Mouse (Mus musculus): ENCODE results near the gene Eif6.

The Eif6 gene

DNA sequence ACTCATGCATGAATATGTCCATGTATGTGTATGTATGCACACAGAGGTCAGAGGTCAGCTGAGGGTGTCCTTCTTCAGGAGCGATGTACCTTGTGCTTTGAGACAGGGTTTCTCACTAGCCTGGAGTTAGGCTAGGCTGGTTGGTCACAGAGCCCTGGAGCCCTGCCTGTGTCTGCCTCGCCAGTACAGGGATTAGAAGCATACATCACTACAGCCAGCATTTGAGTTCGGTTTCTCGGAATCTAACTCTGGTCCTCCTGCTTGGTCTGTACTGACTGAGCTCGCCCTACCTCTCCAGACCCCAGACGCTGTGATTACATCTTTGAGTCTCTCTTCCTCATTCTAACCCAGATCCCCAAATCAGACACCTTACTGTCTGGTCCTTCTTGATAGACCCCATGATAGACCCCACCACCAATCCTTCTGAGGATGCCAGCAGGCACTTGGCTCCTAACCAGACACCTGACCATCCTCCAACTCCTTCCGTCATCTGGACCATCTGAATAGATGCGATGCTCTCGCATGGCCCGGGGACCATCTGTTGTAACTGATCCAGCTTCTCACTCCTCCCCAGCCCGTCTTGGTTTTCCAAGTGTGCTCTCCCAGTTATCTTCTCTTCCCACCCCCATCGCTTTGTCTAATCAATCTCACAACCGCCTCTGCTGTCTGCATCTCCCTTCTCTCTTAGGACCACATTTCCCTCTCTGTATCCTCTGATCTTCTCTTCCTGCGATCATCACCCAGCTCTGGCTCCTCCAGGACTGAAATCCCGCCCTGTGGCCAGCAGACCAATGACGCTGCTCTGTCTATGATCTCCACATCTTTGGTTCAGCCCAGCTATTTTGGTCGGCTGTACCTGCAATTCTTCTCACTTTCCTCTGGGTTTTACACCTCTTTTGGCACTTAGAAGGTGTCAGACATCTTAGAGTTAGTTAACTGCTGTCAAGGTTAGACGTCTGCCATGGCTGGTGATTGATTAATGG, 38.5 kb downstream of the Eif6 start:
- DNase-seq (ENCODE audit: low spot score), result no peak

DNA sequence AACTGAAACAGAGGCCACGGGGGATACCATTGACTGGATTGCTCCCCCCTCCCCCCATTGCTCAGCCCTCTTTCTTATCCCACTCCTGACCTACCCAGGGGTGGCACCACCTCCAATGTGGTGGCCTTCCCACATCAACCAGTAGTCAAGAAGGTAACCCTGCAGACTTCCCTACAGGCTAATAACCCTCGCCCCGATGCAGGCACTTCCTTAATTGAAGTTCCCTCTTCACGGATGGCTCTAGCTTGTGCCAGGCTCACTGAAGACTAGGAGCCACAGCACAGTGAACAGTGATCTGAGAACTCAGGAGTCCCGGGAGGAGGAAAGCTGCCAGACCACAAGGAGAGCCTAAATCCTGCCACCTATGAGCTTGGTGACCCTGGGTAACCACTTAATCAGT, 39.8 kb downstream of the Eif6 start:
- no peak for DNase-seq (ENCODE audit: low spot score)

DNA sequence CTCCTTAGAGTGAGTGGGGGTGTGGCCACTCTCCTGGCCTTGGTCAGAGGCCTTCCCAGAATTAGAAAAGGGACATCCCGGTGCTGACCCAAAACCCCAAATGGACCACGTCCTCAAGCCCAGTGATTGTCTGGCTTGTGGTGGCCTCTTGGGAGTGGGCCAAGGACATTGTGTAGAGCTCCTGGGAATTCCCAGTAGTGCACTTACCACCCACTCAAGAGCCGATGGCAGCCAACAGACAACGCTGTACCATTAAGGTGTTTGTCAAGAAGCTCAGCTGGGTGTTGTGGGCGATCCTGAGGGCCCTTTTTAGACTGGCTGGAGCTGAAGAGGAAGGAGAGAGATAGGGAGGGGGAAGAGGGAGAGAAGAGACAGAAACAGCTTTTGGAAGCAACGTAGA, 42.2 kb downstream of the Eif6 start:
- no peak for DNase-seq (ENCODE audit: low spot score)

DNA sequence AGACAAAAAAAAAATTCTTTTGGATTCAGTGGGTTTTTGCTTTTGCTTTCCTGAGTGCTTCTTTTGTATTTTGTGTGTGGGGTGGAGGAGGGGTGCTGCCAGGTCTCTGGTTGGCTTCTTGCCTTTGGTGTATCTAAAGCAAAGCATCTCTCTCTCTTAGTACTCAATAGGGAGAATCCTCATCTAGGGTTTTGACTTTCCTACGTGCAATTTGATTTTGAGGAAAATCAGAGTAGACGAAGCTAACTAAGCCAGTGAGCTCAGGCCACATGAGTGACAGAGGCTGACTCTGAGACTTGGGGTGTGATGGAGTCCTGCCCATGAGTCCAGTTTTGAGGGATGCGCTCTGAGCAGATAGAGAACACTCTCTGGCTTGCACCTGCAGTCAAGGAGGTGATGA, 47.2 kb downstream of the Eif6 start:
- DNase-seq (ENCODE audit: low spot score), result no peak

DNA sequence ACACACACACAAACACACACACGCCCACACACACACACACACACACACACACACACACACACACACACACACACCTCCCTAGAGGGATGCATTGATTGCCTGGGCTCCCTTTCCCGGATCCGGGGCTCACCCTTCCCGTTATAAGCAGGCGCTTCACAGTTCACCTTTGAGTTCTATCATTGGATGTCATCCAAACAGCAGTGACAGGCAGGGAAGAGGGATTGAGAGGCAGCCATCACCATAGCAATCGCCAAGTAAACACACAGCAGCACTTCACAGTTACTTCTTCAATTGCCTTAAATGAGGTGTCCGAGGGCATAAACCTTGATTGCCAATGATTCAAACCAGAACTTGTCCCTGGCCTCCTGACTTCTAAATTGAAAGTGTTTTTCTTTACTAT, 47.7 kb downstream of the Eif6 start:
- DNase-seq (ENCODE audit: low spot score), result no peak

DNA sequence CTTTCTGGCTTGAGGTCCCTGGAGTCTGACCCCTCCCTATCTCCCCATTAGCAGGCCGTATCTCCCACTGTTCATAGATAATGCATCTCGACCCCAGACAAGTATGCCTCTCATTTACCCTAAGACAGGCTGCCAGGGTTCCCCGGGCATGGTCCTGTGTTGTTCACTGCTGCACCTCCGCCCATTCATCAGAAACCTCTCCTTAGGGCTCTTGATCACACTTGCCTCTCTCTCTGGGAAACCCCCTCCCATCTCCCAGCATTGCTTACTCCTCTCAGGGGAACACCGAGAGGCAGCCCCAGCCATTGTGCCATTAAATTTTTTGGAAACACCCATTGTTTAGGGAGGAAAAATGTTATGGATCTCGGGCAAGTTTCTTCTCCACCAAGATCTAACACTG, 48.7 kb downstream of the Eif6 start:
- DNase-seq (ENCODE audit: low spot score), result no peak

DNA sequence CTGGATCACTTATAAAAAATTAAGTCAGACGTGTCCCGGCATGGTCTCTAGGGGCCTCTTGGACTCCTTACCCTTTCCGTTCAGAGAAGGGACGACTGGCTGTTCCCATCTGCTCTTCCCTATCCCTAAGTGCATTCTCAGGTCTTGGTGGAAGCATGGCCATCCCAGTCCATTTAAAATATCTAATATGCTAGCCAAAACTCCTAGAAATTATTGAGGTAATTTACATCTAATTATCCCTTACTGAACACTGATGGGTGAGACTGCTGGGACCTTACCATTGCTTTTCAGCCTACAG, 49.1 kb downstream of the Eif6 start:
- no peak for DNase-seq (ENCODE audit: low spot score)

DNA sequence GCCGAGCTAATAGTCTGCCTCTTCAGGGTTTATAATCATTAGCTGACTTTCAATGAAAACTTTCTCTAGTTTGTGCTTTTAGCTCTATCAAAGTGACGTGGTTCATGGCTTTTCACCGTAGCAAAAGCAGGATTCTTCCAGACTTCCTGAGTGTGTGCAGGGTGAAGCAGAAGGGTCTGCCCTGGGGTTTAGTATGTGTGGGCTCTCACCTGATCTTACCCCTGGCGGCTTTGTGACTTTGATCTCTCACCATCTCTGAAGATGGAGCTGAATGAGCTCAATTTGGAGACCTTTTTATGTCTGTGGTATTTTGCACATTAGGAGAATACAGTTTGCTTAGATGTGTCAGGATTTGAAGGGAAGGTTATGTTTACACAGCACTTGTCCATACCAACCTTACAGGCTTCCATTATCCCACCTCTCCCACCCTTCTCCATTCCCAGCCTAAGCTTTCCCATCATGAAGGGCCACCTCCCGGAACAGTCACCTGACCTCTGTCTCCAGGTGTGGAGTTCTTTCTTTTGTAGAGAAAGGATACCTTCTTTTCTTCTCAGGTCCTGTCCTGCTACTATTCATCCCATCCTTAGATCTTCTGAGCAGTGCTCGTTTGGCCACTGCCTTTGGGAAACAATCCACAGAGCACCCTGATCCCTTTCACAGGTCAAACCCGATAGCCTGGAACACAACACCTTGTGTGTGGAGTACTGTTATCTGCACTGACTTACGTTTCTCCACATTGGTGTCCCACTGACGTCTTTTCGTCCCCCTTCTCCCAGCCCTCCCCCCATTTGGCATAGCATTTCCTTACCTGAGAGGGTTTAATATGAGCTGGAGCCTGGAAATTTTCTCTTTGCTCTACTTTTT, 49.7 kb downstream of the Eif6 start:
- no peak for DNase-seq (ENCODE audit: low spot score)

DNA sequence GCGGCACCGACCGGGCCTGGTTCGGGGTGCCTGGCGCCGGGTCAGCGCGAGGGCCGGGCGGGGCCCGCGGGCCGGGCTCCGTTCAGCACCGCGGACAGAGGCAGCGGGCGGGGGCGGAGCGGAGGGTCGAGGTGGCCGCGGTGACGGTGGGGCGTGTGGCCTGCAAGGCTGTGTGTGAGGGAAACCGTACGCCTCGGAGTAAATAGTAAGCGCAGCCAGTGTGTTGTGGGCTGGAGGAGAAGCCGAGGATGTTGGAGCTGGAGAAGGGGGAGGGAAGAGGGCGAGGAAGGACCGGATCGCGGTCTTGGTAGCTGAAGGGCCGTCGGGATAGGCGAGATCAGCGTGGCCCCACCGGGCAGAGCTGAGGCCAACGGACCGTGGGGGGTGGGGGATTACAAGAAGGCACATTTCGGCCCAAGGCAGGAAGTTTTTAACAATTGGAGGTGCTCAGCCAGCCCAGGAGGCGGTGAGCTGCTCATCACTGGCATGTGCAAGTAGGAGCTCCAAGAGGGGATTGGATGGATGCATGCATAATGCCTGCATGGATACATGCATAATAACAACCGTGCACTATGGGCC, 51.0 kb downstream of the Eif6 start:
- peak; percentile 15 for DNase-seq (ENCODE audit: low spot score)

DNA sequence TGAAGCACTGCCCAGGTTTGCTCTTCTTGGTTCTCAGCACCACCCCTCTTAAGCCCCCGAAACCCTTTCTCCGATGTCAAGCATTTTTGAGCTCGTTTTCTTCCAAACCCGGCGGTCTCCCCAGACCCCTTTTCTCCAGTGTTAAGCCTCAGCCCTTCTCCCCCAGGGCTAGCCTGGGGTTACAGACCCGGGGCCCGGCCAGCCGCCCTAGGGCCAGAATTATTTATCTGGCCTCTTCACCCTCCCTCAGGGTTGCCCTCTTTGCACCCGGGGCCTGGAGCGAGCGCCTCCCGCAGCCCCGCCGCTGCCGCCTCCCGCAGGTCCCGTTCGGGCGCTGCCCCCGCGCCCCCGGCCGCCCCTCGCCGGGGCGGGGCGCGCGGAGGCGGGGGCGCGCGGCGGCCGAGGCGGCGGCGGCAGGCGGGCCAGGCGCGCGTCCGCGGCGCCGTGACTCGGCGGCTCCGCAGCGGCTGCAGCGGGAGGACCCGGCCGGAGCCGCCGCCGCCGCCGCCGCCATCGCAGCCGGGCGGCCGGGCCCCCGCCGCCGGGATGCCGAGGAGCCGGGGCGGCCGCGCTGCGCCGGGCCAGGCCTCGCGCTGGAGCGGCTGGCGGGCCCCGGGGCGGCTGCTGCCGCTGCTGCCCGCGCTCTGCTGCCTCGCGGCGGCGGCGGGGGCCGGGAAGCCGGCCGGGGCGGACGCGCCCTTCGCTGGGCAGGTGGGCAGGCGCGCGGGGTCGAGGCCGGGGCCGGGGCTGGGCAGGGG, 51.6 kb downstream of the Eif6 start, which contains the start of gene Mmp24:
Gene Mmp24, plus strand, starts transcription at position 416 of the 758 bp plus-strand sequence.
- no peak for DNase-seq (ENCODE audit: low spot score)

DNA sequence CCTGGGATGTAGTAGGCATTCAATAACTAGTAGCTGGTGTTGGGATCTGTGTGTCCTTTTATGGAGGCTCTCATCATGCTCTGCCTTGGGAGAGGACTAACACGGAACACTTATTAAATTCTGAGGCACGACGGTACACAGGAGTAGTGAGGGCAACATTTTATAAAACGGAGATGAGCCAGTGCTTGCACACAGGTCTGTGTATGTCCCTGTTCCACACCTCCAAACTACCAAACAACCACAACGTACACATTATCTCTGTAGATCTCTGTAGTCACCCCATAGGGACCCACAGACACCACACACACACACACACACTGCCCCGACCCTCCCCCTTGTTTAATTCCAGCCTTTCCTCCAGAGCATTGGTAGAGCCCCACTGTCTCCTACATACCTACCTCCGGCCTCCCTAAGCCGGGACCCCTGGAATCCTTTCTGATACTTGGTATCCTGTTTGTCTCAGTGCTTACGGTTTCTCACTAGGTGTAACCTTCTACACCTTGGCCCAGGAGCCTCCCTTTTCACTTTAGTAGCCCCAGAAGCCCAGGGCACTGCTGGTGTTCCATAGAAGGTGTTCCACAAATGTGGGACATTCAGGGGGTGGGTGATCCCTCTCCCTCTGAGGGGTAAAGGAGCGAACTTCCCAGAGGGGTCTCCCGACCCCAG, 52.3 kb downstream of the Eif6 start:
- DNase-seq (ENCODE audit: low spot score), result no peak

DNA sequence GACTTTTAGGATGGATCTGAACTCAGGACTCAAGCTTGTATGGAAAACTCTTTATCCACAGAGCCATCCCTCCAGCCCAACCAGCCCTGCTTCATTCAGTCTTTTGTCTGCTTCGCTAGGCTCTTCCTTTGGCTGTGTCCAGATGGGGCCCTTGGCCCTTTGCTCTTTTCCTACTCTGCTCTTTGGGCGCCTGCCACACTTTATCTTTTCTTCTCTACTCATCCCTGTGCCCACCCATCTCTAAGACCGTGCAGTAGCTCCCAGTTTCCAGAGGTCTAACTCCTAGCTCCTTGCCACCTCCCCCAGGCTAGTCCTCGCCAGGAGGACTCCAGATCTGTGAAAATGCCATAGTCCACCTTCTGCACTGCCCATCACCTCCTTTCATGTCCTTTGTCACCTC, 53.1 kb downstream of the Eif6 start:
- no peak for DNase-seq (ENCODE audit: low spot score)

Data from ovary, adult 18-20 months (tissue).